Mouse (Mus musculus) lung, postnatal 4 days (tissue): ENCODE measurements around the gene Rps11.
"Not testable (repeated sequence)": the region's sequence is repeated elsewhere in the genome, so short reads cannot be mapped to it uniquely, and the experiment has no call there.

Experiments used
- DNase-seq, 2 experiments: peaks; one replicate each; pipeline ENCODE4 v3.0.0; 2021

The Rps11 gene

GRCm38 (mm10) chr7:45131850-45132249, 7.6 kb upstream of the Rps11 start:
- no peak for DNase-seq

GRCm38 (mm10) chr7:45129776-45130512, 5.7 kb upstream of the Rps11 start:
- DNase-seq: no peak

GRCm38 (mm10) chr7:45129318-45129717, 5.1 kb upstream of the Rps11 start:
- DNase-seq: no peak

GRCm38 (mm10) chr7:45128624-45129246, 4.5 kb upstream of the Rps11 start, which contains the start of gene Rpl13a:
Rpl13a (minus strand) TSS chr7:45128761.
- DNase-seq: peak; percentile 99 to 100

- no peak for DNase-seq
Observed at GRCm38 (mm10) chr7:45127700-45128224, 3.5 kb upstream of the Rps11 start.

GRCm38 (mm10) chr7:45126844-45127699, 2.8 kb upstream of the Rps11 start:
- DNase-seq: peak in 1 of 2 experiments; percentile 23

- no peak for DNase-seq
Observed at GRCm38 (mm10) chr7:45126147-45126843, 2.1 kb upstream of the Rps11 start.

- DNase-seq: not testable (repeated sequence)
Observed at GRCm38 (mm10) chr7:45125649-45126048, 1.4 kb upstream of the Rps11 start.

- DNase-seq: no peak
Observed at GRCm38 (mm10) chr7:45125144-45125600, 933 bp upstream of the Rps11 start.

- peak; percentile 40 to 52 for DNase-seq
Observed at GRCm38 (mm10) chr7:45123186-45123570, 1.1 kb downstream of the Rps11 start.

- DNase-seq: no peak
Observed at GRCm38 (mm10) chr7:45122561-45123185, 1.6 kb downstream of the Rps11 start.

GRCm38 (mm10) chr7:45121966-45122365, 2.3 kb downstream of the Rps11 start:
- no peak for DNase-seq

- peak; percentile 82 to 90 for DNase-seq
Observed at GRCm38 (mm10) chr7:45121404-45121803, 2.8 kb downstream of the Rps11 start.

- no peak for DNase-seq
Observed at GRCm38 (mm10) chr7:45119780-45120709, 4.2 kb downstream of the Rps11 start.

GRCm38 (mm10) chr7:45118336-45118735, 5.9 kb downstream of the Rps11 start:
- no peak for DNase-seq

- DNase-seq: no peak
Observed at GRCm38 (mm10) chr7:45117566-45117965, 6.7 kb downstream of the Rps11 start.

- no peak for DNase-seq
Observed at GRCm38 (mm10) chr7:45113476-45113875, 10.8 kb downstream of the Rps11 start.

- no peak for DNase-seq
Observed at GRCm38 (mm10) chr7:45112529-45112928, 11.7 kb downstream of the Rps11 start.

- no peak for DNase-seq
Observed at GRCm38 (mm10) chr7:45111940-45112339, 12.3 kb downstream of the Rps11 start.

GRCm38 (mm10) chr7:45110089-45110488, 14.2 kb downstream of the Rps11 start:
- not testable (repeated sequence) for DNase-seq
